Comparison of ENCODE assay signal across 7 mouse cellular contexts in the genomic region with DNA sequence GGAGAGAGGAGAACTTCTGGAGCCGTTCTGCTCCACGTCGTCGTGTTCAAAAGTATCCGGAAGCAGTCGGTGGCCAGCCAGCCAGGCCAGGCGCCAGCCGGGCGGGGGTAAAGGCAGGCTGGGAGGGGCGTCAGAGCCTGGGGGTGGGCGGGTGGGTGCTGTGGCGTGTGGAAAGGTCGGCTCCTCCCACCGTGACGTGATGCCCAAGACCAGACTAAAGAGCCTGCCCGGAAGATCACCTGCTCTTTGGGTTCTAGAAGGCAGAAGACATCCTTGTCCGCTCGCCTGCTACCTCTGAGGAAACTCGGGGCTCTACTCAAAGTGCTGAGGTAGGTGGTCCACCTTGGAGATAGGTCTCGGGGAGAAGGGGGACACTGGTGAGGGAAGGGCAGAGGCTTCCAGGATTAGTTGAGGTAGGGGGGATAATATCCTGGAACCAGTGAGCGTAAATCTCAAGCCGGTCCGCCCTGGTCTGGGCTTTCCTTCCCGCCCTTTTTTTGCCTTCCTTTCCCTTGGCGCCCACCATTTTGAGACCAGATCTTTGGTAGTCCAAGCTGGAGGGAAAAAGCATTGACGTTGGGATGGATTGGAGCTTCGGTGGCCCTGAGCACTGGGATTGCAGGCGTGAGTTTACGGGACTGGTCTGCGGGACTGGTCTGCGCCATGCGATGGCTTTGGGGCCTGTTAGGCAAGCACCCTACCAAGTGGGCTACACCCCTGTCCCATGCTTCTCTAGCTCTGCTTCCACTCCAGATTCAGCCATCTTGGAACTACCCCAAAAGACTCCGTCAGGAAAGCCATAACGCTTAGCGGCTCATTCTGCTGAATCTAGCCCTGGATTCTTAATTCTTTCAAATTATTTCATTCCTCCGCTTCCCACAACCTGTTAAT. TPM values are rescaled to one million over a fixed set of nuclear protein-coding genes. Genes with fewer than 3 reads are reported as not detected.
DNase-seq lines count a peak whose midpoint lies in the region; ATAC-seq and TF ChIP-seq lines count a peak whose summit lies in the region.

A gene (plus strand): TSS at position 241 of the 891 bp plus-strand sequence.

- no peak within 1 kb of the TSS for H3K4me2 ChIP-seq in limb, embryonic 15.5 days

- intact Hi-C loops in heart, postnatal 36 days (cut with DNase I) = no loop called here

- H3K36me3 ChIP-seq in C2C12 (ENCODE audit: control insufficient read depth, insufficient read depth) (no peaks in the 10 kb centered on the region), ES-Bruce4 (ENCODE audit: control insufficient read depth, insufficient read depth, low read length, poor library complexity, severe bottlenecking) (peaks cover 44% of the 10 kb centered on the region)
- H3K36me3 ChIP-seq in forebrain, embryonic 10.5 days (replicated peaks) = no peaks in the 10 kb centered on the region
- H3K36me3 ChIP-seq in limb, embryonic 15.5 days = no peaks in the 10 kb centered on the region

- H3K27me3 ChIP-seq in C2C12 (ENCODE audit: control insufficient read depth, insufficient read depth, insufficient read length) = no peaks in the 10 kb centered on the region
- H3K27me3 ChIP-seq in ES-Bruce4 (ENCODE audit: control insufficient read depth, insufficient read depth, low read length, poor library complexity, severe bottlenecking) = no peaks in the 10 kb centered on the region
- H3K27me3 ChIP-seq in forebrain, embryonic 10.5 days (ENCODE audit: poor library complexity, severe bottlenecking) = no peaks in the 10 kb centered on the region
- H3K27me3 ChIP-seq in limb, embryonic 15.5 days = no peaks in the 10 kb centered on the region

- peak; percentile 95 for TF ChIP-seq POLR2A in ES-Bruce4 (IDR thresholded peaks at IDR 0.05; ENCODE audit: insufficient read depth, low read length)

- no peak within 1 kb of the TSS for H3ac ChIP-seq in C2C12 (ENCODE audit: control insufficient read depth, insufficient read length, low read depth)

- no peaks in the 10 kb centered on the region for H3K9me3 ChIP-seq in ES-Bruce4 (replicated peaks; ENCODE audit: control insufficient read depth, insufficient read depth, low read length, poor library complexity, severe bottlenecking)
- peaks cover 14% of the 10 kb centered on the region; the same call in 1 of the 2 replicates for H3K9me3 ChIP-seq in forebrain, embryonic 10.5 days
- no peaks in the 10 kb centered on the region for H3K9me3 ChIP-seq in limb, embryonic 15.5 days

- TF ChIP-seq CTCF in C2C12 (IDR thresholded peaks at IDR 0.05; ENCODE audit: control insufficient read depth, insufficient read depth, insufficient read length) (no peak), ES-Bruce4 (IDR thresholded peaks at IDR 0.05; ENCODE audit: low read depth, low read length) (no peak)

- H3K79me2 ChIP-seq in C2C12 (ENCODE audit: control insufficient read depth, insufficient read depth) = no peaks in the 10 kb centered on the region

- H3K27ac ChIP-seq in ES-Bruce4 (ENCODE audit: insufficient read depth, low read length) = peak within 1 kb of the TSS; percentile 78
- no peak within 1 kb of the TSS for H3K27ac ChIP-seq in forebrain, embryonic 10.5 days
- H3K27ac ChIP-seq in limb, embryonic 15.5 days = no peak within 1 kb of the TSS

- H3K4me1 ChIP-seq in ES-Bruce4 (ENCODE audit: control insufficient read depth, insufficient read depth, low read length) = no peaks in the 10 kb centered on the region
- H3K4me1 ChIP-seq in forebrain, embryonic 10.5 days = no peaks in the 10 kb centered on the region
- no peaks in the 10 kb centered on the region for H3K4me1 ChIP-seq in limb, embryonic 15.5 days

- no peak for DNase-seq in forebrain, embryonic 10.5 days (ENCODE audit: extremely low spot score, low spot score)
- no peak for DNase-seq in heart, postnatal 36 days
- DNase-seq in cerebellum, adult 11 months = no peak
- DNase-seq in lung, postnatal 4 days = no peak

- WGBS in forebrain, embryonic 10.5 days = 96% methylated on average over 36 of the region's 36 CpGs
- 95% methylated on average over 36 of the region's 36 CpGs for WGBS in limb, embryonic 15.5 days

- peak within 1 kb of the TSS; percentile 82 for H3K9ac ChIP-seq in ES-Bruce4 (ENCODE audit: low read depth, poor library complexity, severe bottlenecking)
- H3K9ac ChIP-seq in limb, embryonic 15.5 days = no peak within 1 kb of the TSS

- 0 out of 2 replicates have a peak, but pooled peaks have one; percentile 22 for TF ChIP-seq EP300 in ES-Bruce4 (IDR thresholded peaks at IDR 0.05; ENCODE audit: insufficient read depth, low read depth, low read length)

- H3K4me3 ChIP-seq in C2C12 (ENCODE audit: insufficient read depth, poor library complexity, severe bottlenecking) = no peak within 1 kb of the TSS
- H3K4me3 ChIP-seq in ES-Bruce4 (ENCODE audit: low read depth, low read length) = peak within 1 kb of the TSS; percentile 95
- H3K4me3 ChIP-seq in forebrain, embryonic 10.5 days = no peak within 1 kb of the TSS
- H3K4me3 ChIP-seq in limb, embryonic 15.5 days = no peak within 1 kb of the TSS

- ATAC-seq in limb, embryonic 15.5 days (ENCODE audit: insufficient number of reproducible peaks, low FRiP score, low TSS enrichment, low read depth) = no peak

- no peaks in the 10 kb centered on the region for H3K79me3 ChIP-seq in C2C12 (ENCODE audit: low read depth)

TF ChIP-seq in C2C12, 6 proteins besides CTCF, POLR2A, EP300 and RAD21:
- TF ChIP-seq USF1 (IDR thresholded peaks at IDR 0.05; ENCODE audit: low read depth) = no peak
- TF ChIP-seq CEBPB (IDR thresholded peaks at IDR 0.05; ENCODE audit: low read depth) = no peak
- no peak for TF ChIP-seq FOSL1 (IDR thresholded peaks at IDR 0.05; ENCODE audit: insufficient read depth, low read length, poor library complexity, severe bottlenecking)
- TF ChIP-seq MYOD1 (IDR thresholded peaks at IDR 0.05; ENCODE audit: control insufficient read depth, insufficient read length, low read depth) = no peak
- TF ChIP-seq MAX (IDR thresholded peaks at IDR 0.05) = no peak
- no peak for TF ChIP-seq MYOG (IDR thresholded peaks at IDR 0.05; ENCODE audit: control insufficient read depth, extremely low read depth, insufficient read length)

RNA-seq across cellular contexts. Expression of the gene that starts here (rescaled TPM):
- polyA plus RNA-seq in C2C12 (2012; fragmentation: generic; extraction: Trizol) (25.1 TPM), ES-Bruce4 (2011; ENCODE audit: insufficient read depth, insufficient read length, low read depth, missing spikeins) (179 and 201 TPM in 2 replicates)
- 19.6 and 21.2 TPM in 2 replicates for polyA plus RNA-seq in forebrain, embryonic 10.5 days (2016; fragmentation: Nextera tagmentation; extraction: Ambion mirVana)
- total RNA-seq in heart, postnatal 36 days (2021) = 10 to 100 TPM; 30.2 to 41.1 TPM
- polyA plus RNA-seq in limb, embryonic 15.5 days (2015; fragmentation: Nextera tagmentation; extraction: Ambion mirVana) = 12.0 and 12.7 TPM in 2 replicates
